Mouse (Mus musculus) liver, adult (tissue): ENCODE results near the gene Foxn1.

Experiments used
- GATA4 ChIP-seq: IDR thresholded peaks from 2 replicates; pipeline ENCODE4 v1.6.1; 2014; ENCODE audit warnings: mild to moderate bottlenecking, low read length; ENCODE audit not compliant: insufficient replicate concordance

The Foxn1 gene

GRCm38 (mm10) chr11:78412324-78412850 is 26.0 kb upstream of the Foxn1 start:
- TF ChIP-seq GATA4 = no peak

GRCm38 (mm10) chr11:78411606-78412323 is 25.4 kb upstream of the Foxn1 start:
- TF ChIP-seq GATA4 = no peak

- TF ChIP-seq GATA4 = no peak
Measured at GRCm38 (mm10) chr11:78408256-78409240, 22.2 kb upstream of the Foxn1 start.

GRCm38 (mm10) chr11:78402062-78402461 is 15.7 kb upstream of the Foxn1 start:
- no peak for TF ChIP-seq GATA4

- TF ChIP-seq GATA4 = no peak
Measured at GRCm38 (mm10) chr11:78401469-78401868, 15.1 kb upstream of the Foxn1 start.

- no peak for TF ChIP-seq GATA4
Measured at GRCm38 (mm10) chr11:78400936-78401335, 14.6 kb upstream of the Foxn1 start.

- no peak for TF ChIP-seq GATA4
Measured at GRCm38 (mm10) chr11:78399680-78400079, 13.3 kb upstream of the Foxn1 start.

GRCm38 (mm10) chr11:78398212-78398611 is 11.9 kb upstream of the Foxn1 start:
- TF ChIP-seq GATA4 = no peak

- TF ChIP-seq GATA4 = no peak
Measured at GRCm38 (mm10) chr11:78397397-78397796, 11.0 kb upstream of the Foxn1 start.

GRCm38 (mm10) chr11:78396950-78397349 is 10.6 kb upstream of the Foxn1 start:
- TF ChIP-seq GATA4 = no peak

- TF ChIP-seq GATA4 = no peak
Measured at GRCm38 (mm10) chr11:78392728-78393127, 6.4 kb upstream of the Foxn1 start.

GRCm38 (mm10) chr11:78385776-78386175 is 582 bp downstream of the Foxn1 start:
- TF ChIP-seq GATA4 = no peak

GRCm38 (mm10) chr11:78382701-78383100 is 3.7 kb downstream of the Foxn1 start:
- no peak for TF ChIP-seq GATA4

GRCm38 (mm10) chr11:78382286-78382685 is 4.1 kb downstream of the Foxn1 start:
- no peak for TF ChIP-seq GATA4

- TF ChIP-seq GATA4 = no peak
Measured at GRCm38 (mm10) chr11:78380996-78381395, 5.4 kb downstream of the Foxn1 start.

- TF ChIP-seq GATA4 = no peak
Measured at GRCm38 (mm10) chr11:78380351-78380750, 6.0 kb downstream of the Foxn1 start.
